Mouse (Mus musculus) liver, postnatal 0 days (tissue): ENCODE measurements around the gene Ints1.

ENCODE experiments used
- CTCF ChIP-seq: sonication (generic); IDR thresholded peaks from 2 replicates; pipeline ENCODE4 v1.5.1; 2016; ENCODE audit warnings: antibody characterized with exemption, low read depth
- EP300 ChIP-seq: IDR thresholded peaks from 2 replicates; pipeline ENCODE4 v1.6.1; 2016; ENCODE audit warnings: antibody characterized with exemption, low read depth, mild to moderate bottlenecking

- no peak for TF ChIP-seq CTCF
- TF ChIP-seq EP300 = no peak; the same call in 1 of the 2 replicates
These were observed 39.0 kb downstream of the Ints1 start for GRCm38 (mm10) chr5:139736504-139736940.
